Mouse (Mus musculus) stomach, embryonic 14.5 days (tissue): Measurements from ENCODE around the gene Fam173b. TPM values are rescaled to one million over a fixed set of nuclear protein-coding genes. Genes with fewer than 3 reads are reported as not detected.

Experiments used
- ATAC-seq: fragments of 200-750 bp; cut with Nextera tagmentation; 2 replicates; pipeline ENCODE4 v1.8.0; 2017; ENCODE audit warnings: low read depth, moderate TSS enrichment; ENCODE audit not compliant: insufficient number of reproducible peaks, insufficient read depth, low FRiP score
- H3K27ac ChIP-seq: fragments of 300-500 bp; sonication (generic); 2 replicates; pipeline ENCODE4 v1.5.1; 2014; ENCODE audit warnings: mild to moderate bottlenecking, low read length, moderate library complexity, mixed read lengths
- H3K27me3 ChIP-seq: fragments of 300-500 bp; sonication (generic); 2 replicates; pipeline ENCODE4 v1.6.1; 2014; ENCODE audit warnings: low read length, control low read depth, mixed read lengths; ENCODE audit not compliant: control insufficient read depth, insufficient read depth
- H3K36me3 ChIP-seq: fragments of 300-500 bp; sonication (generic); 2 replicates; pipeline ENCODE4 v1.6.1; 2014; ENCODE audit warnings: mild to moderate bottlenecking, control low read depth, low read length, moderate library complexity, mixed read lengths; ENCODE audit not compliant: control insufficient read depth, insufficient read depth
- H3K4me1 ChIP-seq: fragments of 300-500 bp; sonication (generic); 2 replicates; pipeline ENCODE4 v1.6.1; 2014; ENCODE audit warnings: low read length, control low read depth, mixed read lengths; ENCODE audit not compliant: control insufficient read depth, insufficient read depth
- H3K4me2 ChIP-seq: fragments of 300-500 bp; sonication (generic); replicated peaks from 2 replicates; pipeline ENCODE4 v1.6.1; 2014; ENCODE audit warnings: low read depth, low read length, control low read depth
- H3K4me3 ChIP-seq: fragments of 300-500 bp; sonication (generic); 2 replicates; pipeline ENCODE4 v1.5.1; 2014; ENCODE audit warnings: low read depth, low read length, control low read depth
- H3K9ac ChIP-seq: fragments of 300-500 bp; sonication (generic); replicated peaks from 2 replicates; pipeline ENCODE4 v1.6.1; 2014; ENCODE audit warnings: low read depth, mild to moderate bottlenecking, control low read depth, low read length, moderate library complexity, mixed read lengths
- H3K9me3 ChIP-seq: fragments of 300-500 bp; sonication (generic); 2 replicates; pipeline ENCODE4 v1.6.1; 2016; ENCODE audit warnings: low read depth, low read length, control low read depth; ENCODE audit not compliant: control insufficient read depth
- WGBS: fragments of 180-500 bp; shearing (Covaris S2); extraction: QIAGEN DNeasy Blood & Tissue Kit; methylation state at CpG from one replicate; pipeline ENCODE4 v1.1.7; 2014; 5-methylcytosine and 5-hydroxymethylcytosine counted together
- polyA plus RNA-seq: library from polyadenylated mRNA; unstranded; fragments of >200 nt; fragmentation: Nextera tagmentation; extraction: Ambion mirVana; gene quantifications from 2 replicates; pipeline ENCODE4 v1.2.1, GENCODE M21; 2014

The Fam173b gene
- polyA plus RNA-seq, 1 experiment from 2014 or later: 12.1 TPM

DNA sequence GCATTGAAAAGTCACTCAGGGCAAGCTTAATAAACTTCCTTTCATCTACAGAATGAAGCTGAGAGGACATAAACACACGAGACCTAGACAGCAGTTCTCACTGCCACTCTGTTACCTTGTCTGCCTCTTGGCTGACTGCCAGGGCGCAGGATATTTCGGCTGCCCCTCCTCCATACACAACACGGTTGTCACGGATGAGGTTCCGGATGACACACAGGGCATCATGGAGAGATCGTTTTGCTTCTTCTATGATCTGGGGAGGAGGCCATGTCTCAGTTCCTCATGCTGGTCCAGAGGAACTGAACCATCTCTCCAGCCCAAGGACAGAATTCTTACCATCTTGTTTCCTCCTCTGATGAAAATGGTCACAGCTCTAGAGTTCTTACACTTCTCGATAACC is 9.1 kb upstream of the Fam173b start:
- peaks cover 77% of the 10 kb centered on the region for H3K36me3 ChIP-seq
- WGBS: 76% methylated on average over 8 of the region's 8 CpGs
- 0 out of 2 replicates have a peak, but pooled peaks cover 5% of the 10 kb centered on the region for H3K4me1 ChIP-seq
- H3K27me3 ChIP-seq: no peaks in the 10 kb centered on the region
- H3K27ac ChIP-seq: no peak overlapping the region
- no peak overlapping the region for H3K9ac ChIP-seq
- H3K4me3 ChIP-seq: no peak overlapping the region
- ATAC-seq: no peak
- H3K9me3 ChIP-seq: no peaks in the 10 kb centered on the region
- no peak overlapping the region for H3K4me2 ChIP-seq

DNA sequence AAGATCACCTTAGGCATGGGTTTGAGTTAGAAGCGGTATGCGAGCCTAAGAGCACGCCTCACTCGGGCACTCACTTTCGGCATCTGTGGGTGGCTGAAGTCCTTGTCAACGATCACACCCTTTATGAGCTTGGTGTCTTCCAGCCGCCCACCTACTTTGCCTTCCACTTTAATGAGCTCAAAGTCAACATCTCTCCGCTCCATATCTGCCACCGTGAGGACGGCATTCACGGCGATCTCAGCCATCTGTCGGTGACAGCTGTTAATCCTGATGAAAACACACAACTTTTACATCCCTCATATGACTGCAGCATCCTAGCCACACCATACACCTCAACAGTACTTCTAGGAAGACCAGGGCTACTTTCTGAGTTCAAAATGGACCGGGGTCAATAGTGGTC is 7.4 kb upstream of the Fam173b start:
- Histone ChIP-seq H3K4me2 (no peak overlapping the region), H3K4me3 (no peak overlapping the region), H3K9me3 (no peaks in the 10 kb centered on the region), H3K27ac (no peak overlapping the region), H3K4me1 (0 out of 2 replicates have a peak, but pooled peaks cover 5% of the 10 kb centered on the region), H3K9ac (no peak overlapping the region), H3K36me3 (peaks cover 78% of the 10 kb centered on the region), H3K27me3 (no peaks in the 10 kb centered on the region)
- ATAC-seq: no peak
- WGBS: 87% methylated on average over 14 of the region's 14 CpGs

DNA sequence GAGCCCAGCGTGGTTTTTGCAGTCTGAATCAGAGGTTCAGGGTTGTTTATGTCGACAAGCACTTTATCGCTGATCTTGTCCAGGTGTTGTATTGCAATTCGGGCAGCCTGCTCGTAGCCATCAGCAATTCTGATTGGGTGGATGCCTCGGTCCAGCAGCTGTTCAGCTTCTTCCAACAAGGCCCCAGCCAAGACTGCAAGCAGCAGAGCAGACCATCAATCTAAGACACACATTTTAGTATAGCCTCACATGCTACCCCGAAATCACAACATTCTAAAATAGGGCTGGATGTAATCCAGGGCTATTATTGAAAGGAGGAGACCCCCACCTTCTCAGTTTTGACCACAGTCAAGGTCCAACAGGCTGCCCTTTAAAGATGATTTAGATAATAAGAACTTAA is 6.0 kb upstream of the Fam173b start:
- no peaks in the 10 kb centered on the region for H3K27me3 ChIP-seq
- 37% methylated on average over 7 of the region's 7 CpGs for WGBS
- no peaks in the 10 kb centered on the region for H3K9me3 ChIP-seq
- peaks cover 14% of the 10 kb centered on the region for H3K4me1 ChIP-seq
- H3K9ac ChIP-seq: no peak overlapping the region
- no peak overlapping the region for H3K4me2 ChIP-seq
- ATAC-seq: peak; percentile 72
- H3K4me3 ChIP-seq: no peak overlapping the region
- H3K36me3 ChIP-seq: peaks cover 66% of the 10 kb centered on the region
- H3K27ac ChIP-seq: no peak overlapping the region

DNA sequence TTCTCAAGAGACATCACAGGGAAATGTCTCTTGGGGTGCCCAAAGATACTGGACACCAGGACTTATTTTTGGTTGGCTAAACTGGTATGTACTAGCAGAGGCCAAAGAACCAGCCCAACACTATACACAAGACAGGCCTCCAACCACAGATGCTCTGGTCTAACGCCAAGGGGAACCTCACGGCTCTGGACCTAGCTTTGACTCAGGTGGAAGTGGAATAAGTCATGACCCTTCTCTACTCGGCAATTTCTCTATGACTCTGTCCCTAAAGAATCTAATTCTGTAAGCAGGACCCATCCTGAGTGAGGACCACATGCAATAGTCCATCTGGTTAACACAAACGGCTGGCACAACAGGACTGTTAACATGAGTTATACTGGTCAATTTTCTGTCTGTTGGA is 1.8 kb upstream of the Fam173b start:
- no peak overlapping the region for H3K9ac ChIP-seq
- no peak for ATAC-seq
- peaks cover 24% of the 10 kb centered on the region for H3K36me3 ChIP-seq
- H3K4me2 ChIP-seq: peak overlapping the region; percentile 98
- peak overlapping the region; percentile 97; the same call in 1 of the 2 replicates for H3K4me3 ChIP-seq
- WGBS: 61% methylated on average over 4 of the region's 4 CpGs
- no peaks in the 10 kb centered on the region for H3K27me3 ChIP-seq
- no peak overlapping the region for H3K27ac ChIP-seq
- H3K9me3 ChIP-seq: no peaks in the 10 kb centered on the region
- H3K4me1 ChIP-seq: peaks cover 22% of the 10 kb centered on the region

DNA sequence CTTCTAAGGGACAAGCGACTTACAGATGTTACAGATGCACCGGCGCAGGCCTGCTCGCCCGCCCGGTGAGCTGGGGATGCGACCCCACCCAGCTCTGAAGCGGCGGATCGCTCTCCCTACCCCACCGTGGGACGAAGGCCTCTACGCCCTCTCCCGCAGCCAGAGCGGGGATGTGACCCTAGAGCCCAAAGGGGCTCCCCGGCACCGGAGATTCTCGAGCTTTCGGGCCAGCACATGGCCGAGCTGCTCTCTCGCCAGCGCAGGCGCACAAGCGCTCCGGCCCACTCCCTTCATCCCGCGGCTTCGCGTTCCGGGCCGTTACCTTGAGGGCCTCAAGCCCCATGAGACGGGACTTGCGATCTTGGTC is 390 bp upstream of the Fam173b start:
- ATAC-seq: peak; percentile 75
- Histone ChIP-seq H3K9me3 (no peaks in the 10 kb centered on the region), H3K4me1 (peaks cover 21% of the 10 kb centered on the region), H3K4me2 (peak overlapping the region; percentile 98), H3K9ac (peak overlapping the region; percentile 93), H3K27me3 (no peaks in the 10 kb centered on the region), H3K27ac (peak overlapping the region; percentile 64; the same call in 1 of the 2 replicates), H3K36me3 (peaks cover 12% of the 10 kb centered on the region; the same call in 1 of the 2 replicates), H3K4me3 (peak overlapping the region; percentile 97)
- under 1% methylated on average over 33 of the region's 33 CpGs for WGBS

DNA sequence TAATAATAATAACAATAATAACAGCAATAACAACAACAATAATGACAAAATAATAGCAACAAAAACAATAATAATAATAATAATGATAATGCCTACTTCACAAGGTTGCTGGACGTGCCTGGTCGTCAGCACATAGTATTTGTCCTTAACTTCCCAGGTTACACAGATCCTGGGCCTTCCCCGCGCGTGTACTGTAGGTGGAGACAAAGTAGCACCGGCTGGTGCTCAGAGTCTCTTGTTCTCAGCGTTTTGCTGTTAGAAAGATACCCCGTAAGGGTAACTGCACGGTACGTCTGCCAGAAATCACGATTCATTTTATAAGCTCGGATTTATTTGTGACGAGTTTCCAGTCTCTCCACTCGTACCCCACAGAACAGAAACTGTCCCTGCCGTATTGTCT is 774 bp downstream of the Fam173b start:
- Histone ChIP-seq H3K27ac (peak overlapping the region; percentile 89), H3K36me3 (peaks cover 2% of the 10 kb centered on the region; the same call in 1 of the 2 replicates), H3K4me1 (peaks cover 17% of the 10 kb centered on the region), H3K4me3 (peak overlapping the region; percentile 97), H3K27me3 (no peaks in the 10 kb centered on the region), H3K9me3 (no peaks in the 10 kb centered on the region), H3K4me2 (peak overlapping the region; percentile 67), H3K9ac (peak overlapping the region; percentile 86)
- WGBS: 3% methylated on average over 15 of the region's 15 CpGs
- peak; percentile 66 for ATAC-seq

DNA sequence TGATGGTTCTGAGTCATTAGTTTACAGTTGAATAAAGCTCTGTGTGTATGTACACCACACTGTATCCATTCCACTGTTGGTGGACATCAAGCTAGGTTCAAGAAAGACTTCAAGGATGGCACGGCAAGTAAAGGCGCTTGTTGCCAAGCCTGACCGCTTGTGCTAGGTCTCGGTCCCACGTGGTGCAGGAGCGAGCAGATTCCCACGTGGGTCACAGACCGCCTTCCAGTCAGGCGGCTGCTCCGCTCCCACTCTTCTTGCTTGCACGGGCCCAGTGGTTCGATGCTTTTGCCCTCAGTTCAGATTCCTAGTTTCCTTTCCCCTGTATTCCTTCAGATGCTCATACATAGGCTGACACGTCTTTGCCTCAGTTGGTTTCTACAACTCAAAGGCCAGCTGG is 1.5 kb downstream of the Fam173b start:
- Histone ChIP-seq H3K9ac (no peak overlapping the region), H3K4me2 (peak overlapping the region; percentile 67), H3K27ac (no peak overlapping the region), H3K27me3 (no peaks in the 10 kb centered on the region), H3K4me3 (peak overlapping the region; percentile 97), H3K9me3 (no peaks in the 10 kb centered on the region), H3K4me1 (peaks cover 17% of the 10 kb centered on the region), H3K36me3 (no peaks in the 10 kb centered on the region)
- no peak for ATAC-seq
- WGBS: 86% methylated on average over 13 of the region's 13 CpGs

DNA sequence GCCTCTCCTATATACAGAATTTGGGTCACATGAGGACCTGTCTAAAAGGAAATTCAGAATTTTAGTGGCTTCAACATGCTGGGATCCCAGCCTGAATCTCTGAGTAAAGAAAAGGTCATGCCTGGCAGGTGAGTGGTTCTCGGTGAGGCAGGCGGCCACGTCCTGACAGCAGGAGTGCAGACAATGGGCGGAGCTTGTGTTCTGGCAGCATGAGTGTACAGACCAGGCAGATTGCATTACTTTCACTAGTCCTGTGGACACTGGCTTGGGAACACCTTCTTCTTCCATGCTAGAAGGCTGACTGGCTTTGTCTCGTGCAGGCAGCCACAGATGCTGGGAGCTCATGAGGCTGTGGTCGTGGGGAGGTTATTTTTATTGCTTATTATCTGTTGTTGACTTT is 5.2 kb downstream of the Fam173b start:
- ATAC-seq: no peak
- H3K27ac ChIP-seq: no peak overlapping the region
- H3K4me3 ChIP-seq: no peak overlapping the region
- H3K27me3 ChIP-seq: no peaks in the 10 kb centered on the region
- no peak overlapping the region for H3K4me2 ChIP-seq
- H3K9ac ChIP-seq: no peak overlapping the region
- no peaks in the 10 kb centered on the region for H3K9me3 ChIP-seq
- WGBS: 62% methylated on average over 6 of the region's 6 CpGs
- peaks cover 8% of the 10 kb centered on the region; the same call in 1 of the 2 replicates for H3K4me1 ChIP-seq
- no peaks in the 10 kb centered on the region for H3K36me3 ChIP-seq

DNA sequence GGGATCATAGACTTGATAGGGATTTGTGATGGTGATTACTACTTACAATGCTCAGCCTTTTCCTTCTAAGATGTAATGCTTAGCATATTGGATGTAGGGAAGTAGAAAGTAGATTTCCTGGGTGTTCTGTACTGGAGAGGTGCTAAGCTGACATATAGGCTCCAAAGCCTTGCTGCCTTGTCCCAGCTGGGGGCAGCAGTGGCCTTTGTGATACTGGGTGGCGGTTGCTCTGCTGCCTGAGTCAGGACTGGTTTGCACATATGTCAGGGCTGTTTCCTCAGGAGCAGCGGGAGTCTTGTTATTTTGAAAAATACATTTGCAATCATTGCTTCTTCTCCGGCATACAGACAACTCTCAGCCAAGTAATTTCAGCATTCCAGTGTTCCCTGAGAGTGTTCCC is 9.4 kb downstream of the Fam173b start:
- H3K9ac ChIP-seq: no peak overlapping the region
- no peaks in the 10 kb centered on the region for H3K4me1 ChIP-seq
- H3K9me3 ChIP-seq: no peaks in the 10 kb centered on the region
- no peak overlapping the region for H3K4me3 ChIP-seq
- H3K4me2 ChIP-seq: no peak overlapping the region
- H3K27me3 ChIP-seq: no peaks in the 10 kb centered on the region
- H3K27ac ChIP-seq: no peak overlapping the region
- ATAC-seq: no peak
- no peaks in the 10 kb centered on the region for H3K36me3 ChIP-seq
- WGBS: 62% methylated on average over 3 of the region's 3 CpGs
